Mouse (Mus musculus) ES-E14 (cell line): ENCODE results near the gene Zfp672.
"Not testable (repeated sequence)": the region's sequence is repeated elsewhere in the genome, so short reads cannot be mapped to it uniquely, and the experiment has no call there.

Experiments used
- ZC3H11A ChIP-seq: IDR thresholded peaks from 2 replicates; pipeline ENCODE4 v1.6.1; 2012; ENCODE audit warnings: low read depth, mild to moderate bottlenecking, inconsistent platforms, low read length, borderline replicate concordance
- ZNF384 ChIP-seq: IDR thresholded peaks from 2 replicates; pipeline ENCODE4 v1.6.1; 2012; ENCODE audit warnings: low read depth, low read length, inconsistent platforms

GRCm38 (mm10) chr11:58366191-58366590, 36.1 kb upstream of the Zfp672 start:
- TF ChIP-seq ZC3H11A, ZNF384: not testable (repeated sequence)
